Mouse (Mus musculus): Measurements from ENCODE around the gene Rnf38. TPM values are rescaled to one million over a fixed set of nuclear protein-coding genes. Genes with fewer than 3 reads are reported as not detected.

The Rnf38 gene
- polyA plus RNA-seq, 1 experiment from 2014 or later, result 53.9 TPM

- no peaks in the 10 kb centered on the region for H3K36me3 ChIP-seq
- ATAC-seq (ENCODE audit: low FRiP score, low read depth), result no peak
- 88% methylated on average over 6 of the region's 6 CpGs for WGBS
- H3K9ac ChIP-seq, result no peak overlapping the region
- peaks cover 11% of the 10 kb centered on the region for H3K4me1 ChIP-seq
- no peak overlapping the region for H3K4me2 ChIP-seq (replicated peaks)
- H3K9me3 ChIP-seq, result no peaks in the 10 kb centered on the region
- H3K27me3 ChIP-seq (replicated peaks), result no peaks in the 10 kb centered on the region
- H3K4me3 ChIP-seq, result no peak overlapping the region
- H3K27ac ChIP-seq, result no peak overlapping the region
Observed at GRCm38 (mm10) chr4:44108297-44108696, 125.3 kb downstream of the Rnf38 start.

- H3K4me3 ChIP-seq, result no peak overlapping the region
- no peaks in the 10 kb centered on the region for H3K27me3 ChIP-seq (replicated peaks)
- WGBS, result 44% methylated on average over 6 of the region's 6 CpGs
- H3K4me2 ChIP-seq (replicated peaks), result no peak overlapping the region
- H3K36me3 ChIP-seq, result no peaks in the 10 kb centered on the region
- H3K27ac ChIP-seq, result no peak overlapping the region
- H3K9ac ChIP-seq, result no peak overlapping the region
- H3K4me1 ChIP-seq, result peaks cover 15% of the 10 kb centered on the region
- no peaks in the 10 kb centered on the region for H3K9me3 ChIP-seq
- no peak for ATAC-seq (ENCODE audit: low FRiP score, low read depth)
Observed at GRCm38 (mm10) chr4:44107339-44107738, 126.2 kb downstream of the Rnf38 start.

GRCm38 (mm10) chr4:44106297-44106821, 127.2 kb downstream of the Rnf38 start:
- Histone ChIP-seq H3K27me3 (replicated peaks) (no peaks in the 10 kb centered on the region), H3K4me2 (replicated peaks) (peak overlapping the region; percentile 30), H3K9me3 (no peaks in the 10 kb centered on the region), H3K27ac (no peak overlapping the region), H3K4me1 (peaks cover 15% of the 10 kb centered on the region), H3K9ac (no peak overlapping the region), H3K4me3 (no peak overlapping the region), H3K36me3 (no peaks in the 10 kb centered on the region)
- 36% methylated on average over 18 of the region's 18 CpGs for WGBS
- no peak for ATAC-seq (ENCODE audit: low FRiP score, low read depth)

GRCm38 (mm10) chr4:44104195-44104917, 129.2 kb downstream of the Rnf38 start:
- Histone ChIP-seq H3K27me3 (replicated peaks) (no peaks in the 10 kb centered on the region), H3K9me3 (no peaks in the 10 kb centered on the region), H3K36me3 (no peaks in the 10 kb centered on the region), H3K9ac (no peak overlapping the region), H3K4me3 (no peak overlapping the region), H3K27ac (no peak overlapping the region), H3K4me1 (peaks cover 15% of the 10 kb centered on the region), H3K4me2 (replicated peaks) (no peak overlapping the region)
- WGBS, result 46% methylated on average over 8 of the region's 8 CpGs
- no peak for ATAC-seq (ENCODE audit: low FRiP score, low read depth)

GRCm38 (mm10) chr4:44103620-44104019, 130.0 kb downstream of the Rnf38 start:
- 81% methylated on average over 8 of the region's 8 CpGs for WGBS
- Histone ChIP-seq H3K27me3 (replicated peaks) (no peaks in the 10 kb centered on the region), H3K4me1 (peaks cover 15% of the 10 kb centered on the region), H3K4me3 (no peak overlapping the region), H3K36me3 (no peaks in the 10 kb centered on the region), H3K4me2 (replicated peaks) (no peak overlapping the region), H3K27ac (no peak overlapping the region), H3K9me3 (no peaks in the 10 kb centered on the region), H3K9ac (no peak overlapping the region)
- ATAC-seq (ENCODE audit: low FRiP score, low read depth), result no peak

- Histone ChIP-seq H3K4me2 (replicated peaks) (no peak overlapping the region), H3K27me3 (replicated peaks) (no peaks in the 10 kb centered on the region), H3K4me3 (no peak overlapping the region), H3K9ac (no peak overlapping the region), H3K27ac (no peak overlapping the region), H3K4me1 (peaks cover 1% of the 10 kb centered on the region; the same call in 1 of the 2 replicates), H3K9me3 (no peaks in the 10 kb centered on the region), H3K36me3 (no peaks in the 10 kb centered on the region)
- no peak for ATAC-seq (ENCODE audit: low FRiP score, low read depth)
- WGBS, result 60% methylated on average over 11 of the region's 11 CpGs
Observed at GRCm38 (mm10) chr4:44097576-44098335, 135.8 kb downstream of the Rnf38 start.

- ATAC-seq (ENCODE audit: low FRiP score, low read depth), result no peak
- Histone ChIP-seq H3K4me3 (no peak overlapping the region), H3K36me3 (no peaks in the 10 kb centered on the region), H3K9ac (no peak overlapping the region), H3K27ac (no peak overlapping the region), H3K9me3 (no peaks in the 10 kb centered on the region), H3K4me2 (replicated peaks) (no peak overlapping the region), H3K27me3 (replicated peaks) (no peaks in the 10 kb centered on the region), H3K4me1 (no peaks in the 10 kb centered on the region)
- 89% methylated on average over 4 of the region's 4 CpGs for WGBS
Observed at GRCm38 (mm10) chr4:44094475-44094874, 139.1 kb downstream of the Rnf38 start.

GRCm38 (mm10) chr4:44092359-44092758, 141.2 kb downstream of the Rnf38 start:
- H3K36me3 ChIP-seq, result no peaks in the 10 kb centered on the region
- no peak overlapping the region for H3K4me2 ChIP-seq (replicated peaks)
- H3K27ac ChIP-seq, result no peak overlapping the region
- WGBS, result 84% methylated on average over 11 of the region's 11 CpGs
- no peak overlapping the region for H3K4me3 ChIP-seq
- H3K27me3 ChIP-seq (replicated peaks), result no peaks in the 10 kb centered on the region
- no peak overlapping the region for H3K9ac ChIP-seq
- no peak for ATAC-seq (ENCODE audit: low FRiP score, low read depth)
- no peaks in the 10 kb centered on the region for H3K4me1 ChIP-seq
- no peaks in the 10 kb centered on the region for H3K9me3 ChIP-seq

- no peak for ATAC-seq (ENCODE audit: low FRiP score, low read depth)
Observed at GRCm38 (mm10) chr4:44085566-44085965, 148.0 kb downstream of the Rnf38 start.

GRCm38 (mm10) chr4:44084602-44085325, 148.8 kb downstream of the Rnf38 start:
- 85% methylated on average over 13 of the region's 13 CpGs for WGBS
- H3K4me2 ChIP-seq (replicated peaks), result no peak overlapping the region
- ATAC-seq (ENCODE audit: low FRiP score, low read depth), result no peak

More at GRCm38 (mm10) chr4:44085566-44085965, 148.0 kb downstream of the Rnf38 start:
- 96% methylated on average over 3 of the region's 3 CpGs for WGBS
- H3K4me3 ChIP-seq, result no peak overlapping the region
- no peak overlapping the region for H3K9ac ChIP-seq
- H3K4me1 ChIP-seq, result no peaks in the 10 kb centered on the region
- H3K27ac ChIP-seq, result no peak overlapping the region
- H3K27me3 ChIP-seq (replicated peaks), result no peaks in the 10 kb centered on the region
- H3K4me2 ChIP-seq (replicated peaks), result no peak overlapping the region
- H3K9me3 ChIP-seq, result no peaks in the 10 kb centered on the region
- H3K36me3 ChIP-seq, result no peaks in the 10 kb centered on the region

GRCm38 (mm10) chr4:44083945-44084344, 149.6 kb downstream of the Rnf38 start, which contains the start of gene Gne:
Gene Gne (minus strand): TSS chr4:44084177.
- H3K27me3 ChIP-seq (replicated peaks), result no peaks in the 10 kb centered on the region
- WGBS, result 17% methylated on average over 11 of the region's 11 CpGs
- H3K4me2 ChIP-seq (replicated peaks), result no peak within 1 kb of the TSS
- no peak for ATAC-seq (ENCODE audit: low FRiP score, low read depth)
- H3K36me3 ChIP-seq, result no peaks in the 10 kb centered on the region
- H3K9me3 ChIP-seq, result no peaks in the 10 kb centered on the region
- no peak within 1 kb of the TSS for H3K4me3 ChIP-seq
- H3K9ac ChIP-seq, result no peak within 1 kb of the TSS
- H3K27ac ChIP-seq, result no peak within 1 kb of the TSS
- no peaks in the 10 kb centered on the region for H3K4me1 ChIP-seq

More at GRCm38 (mm10) chr4:44084602-44085325, 148.8 kb downstream of the Rnf38 start:
- no peaks in the 10 kb centered on the region for H3K27me3 ChIP-seq (replicated peaks)
- no peaks in the 10 kb centered on the region for H3K36me3 ChIP-seq
- H3K9me3 ChIP-seq, result no peaks in the 10 kb centered on the region
- H3K27ac ChIP-seq, result no peak overlapping the region
- H3K4me3 ChIP-seq, result no peak overlapping the region
- no peaks in the 10 kb centered on the region for H3K4me1 ChIP-seq
- no peak overlapping the region for H3K9ac ChIP-seq

GRCm38 (mm10) chr4:44078358-44078933, 155.1 kb downstream of the Rnf38 start:
- ATAC-seq (ENCODE audit: low FRiP score, low read depth), result no peak
- 91% methylated on average over 7 of the region's 7 CpGs for WGBS
- Histone ChIP-seq H3K9me3 (no peaks in the 10 kb centered on the region), H3K36me3 (no peaks in the 10 kb centered on the region), H3K4me2 (replicated peaks) (no peak overlapping the region), H3K4me1 (no peaks in the 10 kb centered on the region), H3K27me3 (replicated peaks) (no peaks in the 10 kb centered on the region), H3K9ac (no peak overlapping the region), H3K4me3 (no peak overlapping the region), H3K27ac (no peak overlapping the region)
